Mouse (Mus musculus): ENCODE data around the gene Dusp13. TPM values are rescaled to one million over a fixed set of nuclear protein-coding genes. Genes with fewer than 3 reads are reported as not detected.

Dusp13 gene
- polyA plus RNA-seq, 1 experiment, result 961 TPM

DNA sequence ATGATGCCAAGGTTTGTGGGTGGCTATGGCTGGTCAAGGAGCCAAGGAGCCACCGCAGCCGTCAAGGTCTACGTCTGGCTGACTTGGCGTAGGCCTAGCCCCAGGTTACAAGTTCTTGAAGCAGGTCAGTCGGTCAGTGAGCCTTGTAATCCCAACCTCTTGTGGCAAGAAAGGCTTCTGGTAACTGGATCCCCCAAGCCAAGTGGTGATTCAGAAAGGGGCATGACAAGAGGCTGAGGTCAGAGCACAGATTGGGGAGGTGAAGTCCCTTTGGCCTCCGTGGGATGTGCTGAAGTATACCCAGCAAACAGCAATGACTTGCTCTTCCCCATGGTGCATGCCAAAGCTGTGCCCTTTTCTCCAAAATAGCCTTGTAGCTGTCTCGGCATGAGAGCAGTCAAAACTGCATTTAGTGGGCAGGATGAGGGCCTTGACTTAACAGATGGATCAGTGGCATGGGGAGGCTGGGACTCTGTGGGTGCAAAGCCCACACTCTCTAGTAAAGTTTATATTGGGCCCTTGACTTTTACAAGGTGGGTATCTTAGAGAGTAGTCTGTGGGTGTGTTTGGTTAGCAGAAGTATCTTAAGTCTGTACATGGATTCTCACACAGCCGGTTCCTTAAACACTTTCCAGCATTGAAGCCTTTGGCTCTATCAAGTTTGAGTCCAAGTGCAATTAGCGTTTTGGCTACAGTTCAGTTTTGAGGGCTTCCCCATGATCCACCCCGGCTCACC is 65.4 kb downstream of the Dusp13 start:
- Histone ChIP-seq H3K27ac (ENCODE audit: control insufficient read depth, insufficient read depth, low read depth, low read length) (no peak overlapping the region), H3K36me3 (ENCODE audit: control insufficient read depth, insufficient read depth, low read length) (no peaks in the 10 kb centered on the region), H3K27me3 (ENCODE audit: control insufficient read depth, insufficient read depth, low read length) (no peaks in the 10 kb centered on the region), H3K4me3 (ENCODE audit: control insufficient read depth, low read depth, low read length) (peak overlapping the region; percentile 52; the same call in 1 of the 2 replicates), H3K4me1 (ENCODE audit: control insufficient read depth, insufficient read depth, low read length) (peaks cover 11% of the 10 kb centered on the region)
- no peak for TF ChIP-seq POLR2A (IDR thresholded peaks at IDR 0.05; ENCODE audit: control insufficient read depth, low read depth, low read length)
- no peak for TF ChIP-seq CTCF (IDR thresholded peaks at IDR 0.05; ENCODE audit: control insufficient read depth, insufficient read depth, insufficient replicate concordance, low read depth, low read length)

DNA sequence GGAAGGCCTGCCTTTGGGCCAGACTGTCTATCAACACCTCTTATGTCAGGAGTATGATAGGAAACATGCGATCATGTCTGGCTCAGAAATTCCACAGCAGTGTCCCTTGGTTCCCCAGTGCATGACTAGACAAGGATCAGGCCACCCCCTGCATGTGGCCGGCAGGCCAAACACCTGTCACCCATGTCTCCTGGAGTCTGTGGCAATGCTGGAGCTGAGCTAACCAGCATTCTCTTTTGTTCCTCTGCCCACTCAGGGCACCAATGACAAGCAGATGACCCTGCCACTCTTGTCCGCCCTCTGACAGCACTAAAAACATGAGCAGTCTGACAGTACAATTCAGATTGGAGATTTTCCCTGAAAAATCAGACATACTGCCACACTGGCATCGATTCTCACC is 67.1 kb downstream of the Dusp13 start:
- Histone ChIP-seq H3K27me3 (ENCODE audit: control insufficient read depth, insufficient read depth, low read length) (no peaks in the 10 kb centered on the region), H3K4me3 (ENCODE audit: control insufficient read depth, low read depth, low read length) (no peak overlapping the region), H3K4me1 (ENCODE audit: control insufficient read depth, insufficient read depth, low read length) (peaks cover 11% of the 10 kb centered on the region), H3K27ac (ENCODE audit: control insufficient read depth, insufficient read depth, low read depth, low read length) (no peak overlapping the region), H3K36me3 (ENCODE audit: control insufficient read depth, insufficient read depth, low read length) (no peaks in the 10 kb centered on the region)
- no peak for TF ChIP-seq CTCF (IDR thresholded peaks at IDR 0.05; ENCODE audit: control insufficient read depth, insufficient read depth, insufficient replicate concordance, low read depth, low read length)
- TF ChIP-seq POLR2A (IDR thresholded peaks at IDR 0.05; ENCODE audit: control insufficient read depth, low read depth, low read length), result no peak

Other genes with a start within 250 kb of the Dusp13 start
- gene Dupd1, start 36.6 kb downstream of the Dusp13 start, polyA plus RNA-seq (2012; rRNA removed), result 6.3 and 7.9 TPM in 2 replicates
- 95.1 and 118 TPM in 2 replicates for gene Samd8, start 650 bp downstream of the Dusp13 start, polyA plus RNA-seq (2012; rRNA removed)
- gene Vdac2, start 74.1 kb upstream of the Dusp13 start, polyA plus RNA-seq (2012; rRNA removed), result 402 and 429 TPM in 2 replicates
- gene Comtd1, start 97.8 kb upstream of the Dusp13 start, polyA plus RNA-seq (2012; rRNA removed), result 5.9 and 6.4 TPM in 2 replicates
- 0.43 and 1.4 TPM in 2 replicates for gene Zfp503, start 238.4 kb upstream of the Dusp13 start, polyA plus RNA-seq (2012; rRNA removed)